Mouse (Mus musculus) ES-Bruce4 (cell line): ENCODE results near the gene Hoga1.

Source experiments
- CTCF ChIP-seq: IDR thresholded peaks from one replicate; pipeline ENCODE4 v1.8.1; 2011; ENCODE audit warnings: low read depth, low read length
- EP300 ChIP-seq: IDR thresholded peaks from 2 replicates; pipeline ENCODE4 v1.6.1; 2011; ENCODE audit warnings: low read depth, low read length; ENCODE audit not compliant: insufficient read depth
- POLR2A ChIP-seq: IDR thresholded peaks from one replicate; pipeline ENCODE4 v1.8.1; 2011; ENCODE audit warnings: low read length; ENCODE audit not compliant: insufficient read depth

GRCm38 (mm10) chr19:42017399-42018247, 27.8 kb upstream of the Hoga1 start:
- TF ChIP-seq POLR2A (no peak), CTCF (no peak), EP300 (no peak)
